Mouse (Mus musculus): ENCODE data around the gene Ndufs8.

DNA sequence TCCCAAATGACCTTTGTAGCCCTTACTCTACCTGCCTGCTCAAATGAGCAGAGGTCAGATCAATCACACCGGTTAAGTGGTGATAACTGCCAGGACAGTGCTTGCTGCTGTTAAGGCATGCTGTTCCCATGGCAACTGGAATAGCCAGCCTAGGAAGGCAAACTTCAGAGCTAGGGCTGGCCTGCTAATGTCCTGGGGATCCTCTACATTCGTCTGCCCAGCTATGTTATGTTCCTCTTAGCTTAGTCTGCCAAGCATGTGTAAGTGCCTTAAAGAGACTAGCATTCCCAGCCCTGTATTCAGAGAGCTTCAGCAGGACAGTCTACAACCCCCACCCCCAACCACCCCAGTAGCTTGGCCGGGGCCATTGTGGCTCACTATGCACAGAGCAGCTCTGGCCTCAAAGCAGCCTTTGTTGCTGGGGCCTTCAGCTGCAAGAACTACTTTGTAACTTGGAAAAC, 17.4 kb downstream of the Ndufs8 start:
- TF ChIP-seq CTCF (IDR thresholded peaks at IDR 0.05; ENCODE audit: low read depth, low read length) (no peak), POLR2A (IDR thresholded peaks at IDR 0.05; ENCODE audit: insufficient read depth, low read length) (no peak), EP300 (IDR thresholded peaks at IDR 0.05; ENCODE audit: insufficient read depth, low read depth, low read length) (no peak)
